Mouse (Mus musculus): ENCODE data around the gene Ip6k3.
A peak's percentile ranks its signal among the peaks of the same experiment; 100 is the strongest.

Gene Ip6k3

DNA sequence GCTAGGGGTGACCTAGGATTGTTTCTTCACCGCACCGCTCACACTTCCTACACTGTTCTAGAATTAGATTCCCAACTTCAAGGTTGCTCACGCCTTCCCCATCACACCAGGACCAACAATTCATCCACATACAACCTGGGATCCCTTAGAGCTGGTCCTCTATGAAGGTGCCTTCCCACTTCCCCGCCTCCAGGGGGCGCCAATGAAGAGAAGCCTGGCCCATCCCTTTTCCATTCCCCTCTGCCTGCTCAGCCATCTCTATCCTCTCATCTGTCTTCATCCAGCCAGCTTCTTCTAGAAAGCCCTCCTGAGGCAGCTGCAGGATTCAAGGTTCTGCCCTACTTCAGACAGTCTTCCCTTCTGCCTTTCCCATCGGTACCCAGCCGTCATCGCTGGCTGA is 16.2 kb downstream of the Ip6k3 start:
- DNase-seq, result no peak

GRCm38 (mm10) chr17:27150871-27151270 is 16.7 kb downstream of the Ip6k3 start:
- DNase-seq, result no peak

- no peak for DNase-seq
These were observed 21.2 kb downstream of the Ip6k3 start for GRCm38 (mm10) chr17:27146323-27146923.

DNA sequence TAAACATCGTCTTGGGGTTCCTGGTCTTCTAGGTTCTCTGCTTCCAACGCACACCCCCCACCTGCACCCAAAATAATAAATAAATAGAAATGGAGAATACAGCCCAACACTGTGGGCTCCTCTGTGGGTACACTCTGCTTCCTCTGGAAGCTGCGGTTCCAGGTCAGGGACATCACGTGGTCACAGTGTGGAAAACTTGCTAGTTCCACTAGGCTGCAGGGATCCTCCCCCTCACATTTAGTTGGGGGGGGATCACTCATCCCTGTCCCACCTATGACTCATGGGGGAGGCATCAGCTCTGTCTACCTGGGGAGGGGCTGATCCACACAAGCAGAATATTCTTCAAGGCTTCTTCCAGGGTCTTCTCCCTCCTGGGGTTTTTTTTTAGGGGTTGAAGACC is 23.4 kb downstream of the Ip6k3 start:
- no peak for DNase-seq

- DNase-seq, result no peak
These were observed 25.6 kb downstream of the Ip6k3 start for GRCm38 (mm10) chr17:27141971-27142450.

DNA sequence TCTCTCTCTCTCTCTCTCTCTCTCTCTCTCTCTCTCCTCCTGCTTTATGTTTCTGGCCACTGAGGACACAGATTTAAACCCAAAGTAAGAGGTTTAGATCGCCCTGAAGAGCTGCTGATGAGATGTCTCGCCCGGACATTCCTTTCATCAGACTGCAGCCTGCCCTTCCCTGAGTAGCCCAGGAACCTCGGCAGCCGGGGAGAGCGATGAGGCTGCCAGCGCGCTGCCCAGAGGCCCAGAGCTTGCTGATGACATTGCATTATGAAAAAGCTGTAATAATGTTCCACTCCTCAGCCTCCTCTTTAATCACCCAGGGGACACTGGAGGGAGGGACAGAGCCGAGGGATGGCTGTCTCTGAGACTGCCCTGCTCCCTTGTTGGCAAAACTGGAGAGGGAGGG is 27.3 kb downstream of the Ip6k3 start:
- DNase-seq, result no peak

DNA sequence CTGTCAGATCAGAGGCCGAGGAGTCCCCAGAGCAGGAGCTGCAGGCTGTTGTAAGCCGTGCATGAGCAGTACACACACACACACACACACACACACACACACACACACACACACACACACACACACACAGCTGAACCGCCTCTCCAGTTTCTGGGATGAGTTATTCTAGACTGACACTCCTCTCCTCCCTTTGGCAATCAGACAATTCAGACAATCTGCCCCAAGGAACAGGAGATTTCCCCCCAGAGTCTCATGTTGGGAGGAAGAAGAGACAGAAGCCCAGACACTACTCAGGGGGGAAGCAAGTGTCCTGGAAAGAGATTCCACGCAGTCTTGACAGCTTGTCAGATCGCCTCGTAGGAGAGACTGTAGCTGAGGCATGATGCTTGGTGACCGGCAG is 28.3 kb downstream of the Ip6k3 start:
- no peak for DNase-seq

GRCm38 (mm10) chr17:27138396-27138795 is 29.2 kb downstream of the Ip6k3 start:
- DNase-seq, result no peak

GRCm38 (mm10) chr17:27134715-27135114 is 32.9 kb downstream of the Ip6k3 start:
- DNase-seq, result no peak

DNA sequence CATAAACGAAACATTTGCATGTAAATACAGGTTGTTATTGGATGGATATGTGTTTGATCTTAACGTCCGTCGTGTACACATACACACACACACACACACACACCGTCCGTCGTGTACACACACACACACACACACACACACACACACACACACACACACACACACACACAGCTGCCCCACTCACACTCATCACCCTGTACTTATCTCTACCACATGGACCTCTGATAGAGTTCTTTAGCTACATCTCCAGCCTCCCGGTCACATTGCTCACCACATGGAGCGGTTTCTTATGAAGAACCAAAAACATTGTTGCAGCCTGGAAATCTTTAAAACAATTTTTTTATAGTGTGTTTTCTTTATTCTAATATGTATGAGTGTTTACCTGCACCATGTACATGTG is 33.4 kb downstream of the Ip6k3 start:
- no peak for DNase-seq

GRCm38 (mm10) chr17:27133551-27134141 is 33.9 kb downstream of the Ip6k3 start, which contains the start of gene Uqcc2:
TSS of gene Uqcc2 (minus strand) at chr17:27133916.
- DNase-seq, result peak; percentile 98

DNA sequence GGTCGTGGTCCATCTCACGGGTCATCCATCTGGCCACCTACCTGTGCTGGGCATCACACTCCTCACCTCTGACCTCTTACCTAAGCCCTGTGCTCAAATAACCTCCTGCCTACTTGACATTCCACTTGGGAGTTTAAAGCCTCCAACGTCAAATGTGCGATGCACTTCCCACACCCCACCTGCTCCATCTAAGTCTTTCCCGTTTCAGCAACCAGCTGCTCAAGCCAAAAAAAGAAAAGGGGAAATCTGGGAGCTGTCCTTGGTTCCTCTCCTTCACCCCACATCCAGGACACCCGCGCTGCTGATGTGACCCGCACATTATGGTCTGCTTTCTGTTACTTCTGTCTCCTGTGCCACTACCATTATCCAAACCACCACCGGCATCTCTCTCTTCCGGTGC is 35.4 kb downstream of the Ip6k3 start:
- DNase-seq, result no peak

DNA sequence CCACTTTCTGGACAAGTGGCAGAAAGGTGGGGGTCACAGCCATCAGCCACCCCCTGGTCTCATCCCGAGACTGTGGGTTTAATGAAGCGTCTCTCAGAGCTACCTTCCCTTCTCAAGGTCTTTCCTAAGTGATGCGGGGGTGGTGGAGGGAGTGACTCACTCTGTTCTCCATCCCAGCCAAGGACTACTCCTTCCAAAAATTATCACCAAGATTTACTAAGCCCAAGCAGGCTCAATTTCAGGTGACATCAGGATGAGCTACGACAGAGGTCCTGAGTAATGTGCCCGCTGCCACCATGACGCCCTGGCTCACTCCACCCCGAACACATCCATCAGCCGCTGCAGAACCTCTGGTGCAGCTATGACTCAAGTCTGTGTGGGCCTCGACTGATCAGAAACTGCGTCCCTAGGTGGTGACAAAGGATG is 36.3 kb downstream of the Ip6k3 start:
- DNase-seq, result no peak

- DNase-seq, result no peak
These were observed 37.3 kb downstream of the Ip6k3 start for GRCm38 (mm10) chr17:27130246-27130645.

GRCm38 (mm10) chr17:27129819-27130218 is 37.8 kb downstream of the Ip6k3 start:
- DNase-seq, result no peak

DNA sequence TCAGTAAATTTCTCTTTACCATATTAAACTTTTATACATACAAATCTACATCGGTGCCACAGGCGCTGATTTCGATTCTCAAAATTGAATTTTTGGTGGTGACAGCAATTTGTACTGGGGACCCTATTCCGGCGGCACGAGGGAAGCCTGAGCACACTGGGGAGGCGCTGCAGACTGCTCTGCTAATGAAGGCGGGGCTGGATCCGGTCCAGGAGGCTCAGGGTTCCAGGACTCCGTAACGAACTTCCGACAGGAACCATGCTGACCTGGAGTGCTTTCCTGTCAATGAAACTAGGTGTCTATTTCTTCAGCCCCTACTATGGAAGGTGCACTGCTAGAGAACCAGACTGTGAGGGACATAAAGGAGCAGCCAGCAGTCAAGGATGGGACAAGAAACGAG is 38.3 kb downstream of the Ip6k3 start:
- peak; percentile 48 for DNase-seq

- DNase-seq, result no peak
These were observed 39.4 kb downstream of the Ip6k3 start for GRCm38 (mm10) chr17:27128189-27128588.

DNA sequence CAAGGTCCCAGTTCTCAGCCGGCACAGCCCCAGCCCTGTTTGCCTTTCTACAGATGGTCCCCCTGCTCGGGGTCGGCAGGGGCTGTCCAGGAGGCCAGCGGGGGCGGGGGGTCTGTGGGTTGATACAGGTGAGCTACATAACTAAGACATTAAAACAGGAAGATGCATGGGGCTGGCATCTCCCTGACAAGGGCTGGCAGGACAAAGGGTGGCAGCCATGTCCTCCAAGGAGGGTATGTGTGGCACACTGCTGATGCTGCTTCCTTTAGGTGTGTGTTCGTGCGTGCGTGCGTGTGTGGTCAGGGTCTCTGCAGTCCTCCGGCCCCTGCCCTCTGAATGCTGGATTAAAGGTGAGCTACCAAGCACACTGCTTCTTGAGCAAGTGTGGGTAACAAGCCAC is 40.6 kb downstream of the Ip6k3 start:
- DNase-seq, result no peak

GRCm38 (mm10) chr17:27125669-27126202 is 41.9 kb downstream of the Ip6k3 start:
- DNase-seq, result no peak

DNA sequence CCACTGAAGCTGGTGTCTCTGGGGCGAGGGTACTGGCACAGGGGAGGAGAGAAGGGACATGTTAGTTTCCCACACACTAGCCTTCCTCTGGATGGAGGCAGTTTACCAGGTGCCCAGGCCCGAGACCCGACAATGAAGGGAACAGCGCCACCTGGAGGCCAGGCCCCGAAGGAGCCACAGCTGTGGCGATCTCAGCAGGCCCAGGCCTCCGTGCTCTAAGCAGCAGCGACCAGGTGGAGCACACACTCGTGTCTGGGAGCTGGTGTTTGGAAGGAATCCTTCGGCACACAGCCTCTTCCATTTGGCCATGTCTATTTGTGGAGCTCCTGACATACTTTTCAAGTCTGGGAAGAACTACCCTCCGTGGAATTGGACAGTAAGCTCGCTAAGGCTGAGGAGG is 42.4 kb downstream of the Ip6k3 start:
- peak; percentile 74 for DNase-seq

- no peak for DNase-seq
These were observed 43.7 kb downstream of the Ip6k3 start for GRCm38 (mm10) chr17:27123813-27124375.

- no peak for DNase-seq
These were observed 44.5 kb downstream of the Ip6k3 start for GRCm38 (mm10) chr17:27123103-27123502.

- DNase-seq, result no peak
These were observed 44.9 kb downstream of the Ip6k3 start for GRCm38 (mm10) chr17:27122701-27123100.

GRCm38 (mm10) chr17:27121781-27122180 is 45.8 kb downstream of the Ip6k3 start:
- DNase-seq, result no peak
